Mouse (Mus musculus): Measurements from ENCODE around the gene Lenep.

Lenep gene

DNA sequence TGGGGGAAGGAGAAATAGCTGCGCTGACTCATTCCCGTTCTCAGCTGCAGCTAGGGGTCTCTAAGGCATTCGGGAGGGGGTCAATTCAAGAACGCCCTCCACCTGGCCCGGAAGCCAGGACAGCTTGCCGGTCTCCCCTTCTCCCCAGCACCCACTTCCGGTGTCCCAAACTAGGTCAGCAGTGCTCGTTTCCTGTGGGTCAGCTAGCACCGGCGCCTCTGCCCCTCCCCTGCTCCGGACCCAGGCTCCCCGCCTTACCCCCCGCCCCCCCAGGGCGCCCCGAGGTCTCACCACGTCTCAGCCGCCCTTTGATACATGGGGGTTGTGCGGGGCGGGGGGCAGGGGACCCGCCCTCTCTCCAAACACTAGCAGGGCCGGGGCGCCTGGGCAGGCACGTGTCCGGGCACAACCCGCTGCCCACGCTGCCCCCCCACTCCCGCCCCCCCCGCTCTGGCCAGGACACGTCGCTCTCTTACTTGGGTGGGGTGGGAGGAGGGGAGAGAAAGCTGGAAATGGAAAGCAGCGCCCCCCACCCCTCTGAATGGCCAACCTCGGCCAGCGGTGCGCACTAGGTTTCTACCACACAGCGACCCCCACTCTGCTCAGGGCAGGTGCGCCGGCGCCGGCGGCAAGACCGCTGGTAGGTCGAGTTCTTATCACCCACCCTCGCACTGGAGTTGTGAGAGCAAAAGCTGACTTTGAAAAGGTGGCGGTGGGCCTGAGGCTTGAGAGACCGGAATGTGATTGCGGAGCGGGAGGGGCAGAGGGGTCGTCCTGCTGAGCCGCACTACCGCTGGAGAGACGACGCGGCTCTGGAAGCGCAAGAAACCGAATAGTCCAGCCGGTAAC is 10.7 kb downstream of the Lenep start:
- intact Hi-C loops (cut with DNase I): no loop called here

DNA sequence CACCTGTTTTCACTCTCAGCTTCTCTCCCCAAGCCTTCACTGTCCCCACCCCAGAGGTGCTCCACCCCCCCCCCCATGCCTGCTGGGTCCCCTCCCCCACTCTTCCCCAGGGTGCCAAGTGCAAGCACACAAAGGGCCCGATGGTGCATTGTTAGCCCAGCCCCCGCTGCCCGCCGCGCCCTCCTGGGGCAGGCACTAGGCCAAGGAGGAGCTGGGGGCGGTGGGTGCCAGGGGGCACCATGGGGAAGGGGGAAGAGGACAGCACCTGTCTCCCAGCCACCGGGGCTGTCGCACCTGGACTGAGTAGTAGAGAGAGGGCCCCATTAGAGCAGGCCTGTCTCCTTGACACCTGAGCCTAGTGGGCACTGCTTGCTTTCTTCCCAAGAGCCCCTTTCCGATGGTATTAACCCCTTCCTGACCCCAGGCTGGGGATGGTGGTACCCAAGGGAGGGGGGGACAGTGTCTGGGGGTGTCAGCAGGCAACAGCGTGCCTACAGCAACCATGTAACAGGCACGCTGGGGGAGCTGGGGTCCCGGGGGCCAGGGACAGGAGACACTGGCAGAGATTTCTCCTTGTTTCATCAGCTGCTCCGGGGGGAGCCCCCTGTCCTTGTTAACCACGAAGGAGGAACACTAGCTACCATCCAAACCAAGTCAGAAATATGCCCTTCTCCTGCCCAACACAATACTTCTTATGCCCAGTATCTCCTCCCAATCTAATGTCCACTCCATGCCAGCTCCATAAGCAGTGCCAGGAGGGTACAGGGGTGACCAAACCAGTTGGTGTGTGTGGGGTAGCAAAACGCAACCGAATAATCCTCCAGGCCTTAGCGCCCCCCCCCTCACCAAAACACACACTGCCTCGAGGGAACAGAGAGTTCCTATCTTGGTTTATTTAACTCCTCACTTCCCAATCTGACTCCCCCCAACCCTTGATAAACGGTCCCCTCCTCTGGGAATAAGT is 11.6 kb downstream of the Lenep start:
- intact Hi-C loops (cut with DNase I): no loop called here

- intact Hi-C loops (cut with DNase I): no loop called here
Measured at GRCm38 (mm10) chr3:89390111-89390515, 12.5 kb downstream of the Lenep start.

- intact Hi-C loops (cut with DNase I): no loop called here
Measured at GRCm38 (mm10) chr3:89388901-89389740, 13.5 kb downstream of the Lenep start.

DNA sequence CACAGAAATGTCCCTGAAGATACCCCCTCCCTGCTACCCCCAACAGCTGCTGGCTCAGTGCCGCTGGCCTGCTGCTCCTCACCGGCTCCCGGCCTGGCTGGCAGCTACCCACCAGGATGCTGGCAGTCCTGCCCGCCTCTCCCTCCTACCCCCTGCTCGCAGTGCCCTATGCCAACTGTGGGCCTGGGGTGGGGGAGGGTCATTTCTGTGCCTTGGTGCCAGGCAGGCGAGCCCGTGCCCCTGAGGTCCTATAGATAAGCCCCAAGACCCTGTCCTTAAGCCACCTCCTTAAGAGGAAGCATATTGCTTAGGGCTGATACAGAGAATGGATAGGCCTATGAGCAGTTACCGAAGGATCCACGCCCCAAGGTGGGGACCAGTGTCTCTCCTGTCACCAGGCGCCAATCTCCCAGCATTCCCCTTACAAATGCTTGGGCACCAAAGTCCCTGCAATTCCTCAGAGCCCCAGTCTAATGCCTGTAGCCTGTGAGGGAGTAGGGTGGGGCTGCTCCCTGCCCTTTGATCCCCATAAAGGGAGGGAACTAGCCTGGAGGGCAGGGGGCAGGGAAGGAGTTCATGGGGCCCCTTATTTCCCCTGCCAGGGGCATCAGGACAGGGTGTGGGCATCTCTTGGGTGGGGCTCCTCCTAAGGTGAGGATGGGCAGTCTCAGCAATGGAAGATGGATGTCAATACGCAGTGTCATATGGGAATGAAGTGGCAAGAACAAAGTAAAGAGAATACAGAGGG is 14.3 kb downstream of the Lenep start:
- intact Hi-C loops (cut with DNase I): no loop called here

- intact Hi-C loops (cut with DNase I): no loop called here
Measured at GRCm38 (mm10) chr3:89387632-89388031, 15.0 kb downstream of the Lenep start.

DNA sequence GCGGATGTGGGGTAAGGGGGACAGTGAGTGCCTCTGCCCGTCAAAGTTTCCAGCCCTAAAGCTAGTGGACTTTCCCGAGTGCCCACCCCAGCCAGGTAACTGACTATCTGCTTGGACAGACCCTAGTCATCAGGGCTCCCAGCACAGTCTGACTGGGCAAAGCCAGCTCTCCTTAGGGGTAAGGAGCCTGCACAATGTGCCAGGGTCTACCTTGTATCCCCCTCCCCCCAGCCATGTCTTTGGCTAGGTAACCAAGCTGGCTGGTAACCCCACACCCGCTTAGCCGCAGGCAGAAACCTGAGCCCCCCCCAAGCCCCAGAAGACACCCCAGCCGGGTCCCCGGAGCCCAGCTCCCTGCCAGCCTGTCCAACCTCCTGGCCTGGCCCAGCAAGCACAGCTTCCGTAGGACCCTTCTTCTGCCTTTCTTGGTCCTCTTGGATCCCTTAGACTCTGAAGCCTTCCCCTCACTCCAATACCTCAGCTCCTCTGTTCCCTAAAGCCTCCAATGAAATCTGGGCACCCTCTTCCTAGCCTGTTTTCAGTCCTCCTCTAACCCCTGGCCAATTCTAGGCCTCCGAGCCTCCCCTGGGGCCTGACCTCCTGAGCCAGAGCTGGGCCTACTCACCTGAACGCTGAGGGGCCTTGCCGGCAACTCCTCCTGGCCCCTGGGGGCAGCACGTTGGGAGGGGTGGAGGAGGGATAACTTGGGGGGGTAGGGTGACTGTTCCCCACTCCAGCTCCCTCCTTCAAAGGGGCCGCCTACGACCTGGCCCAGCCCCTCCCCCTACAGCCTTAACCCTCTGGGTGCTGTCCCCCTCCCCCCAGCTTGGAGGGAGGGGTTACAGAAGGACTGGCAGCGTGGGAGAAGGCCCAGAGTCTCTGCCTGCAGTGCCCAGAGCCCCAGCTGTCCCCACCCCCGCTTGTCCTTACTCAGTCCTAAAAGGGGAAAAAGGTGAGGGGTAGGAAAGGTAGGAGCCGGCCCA is 15.9 kb downstream of the Lenep start:
- intact Hi-C loops (cut with DNase I): no loop called here

DNA sequence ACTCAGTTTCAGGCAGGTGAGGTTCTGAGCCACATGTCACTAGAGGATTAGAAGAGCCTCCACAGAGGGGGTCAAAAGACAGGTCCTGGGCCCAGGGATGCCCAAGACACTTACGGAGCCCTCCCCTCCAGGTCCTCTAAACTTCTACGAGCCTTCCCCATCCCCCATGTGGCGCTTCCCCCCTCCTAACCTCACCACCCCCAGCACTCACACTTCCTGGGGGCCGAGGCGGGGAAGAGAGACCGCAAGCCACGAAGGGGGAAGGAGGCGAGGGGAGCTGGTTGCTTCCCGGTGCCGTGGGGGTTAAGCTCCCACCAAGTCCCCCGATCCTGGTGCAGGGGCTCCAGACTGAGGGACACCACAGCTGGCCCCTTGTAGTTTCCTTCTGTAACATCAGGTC is 17.1 kb downstream of the Lenep start:
- intact Hi-C loops (cut with DNase I): no loop called here

DNA sequence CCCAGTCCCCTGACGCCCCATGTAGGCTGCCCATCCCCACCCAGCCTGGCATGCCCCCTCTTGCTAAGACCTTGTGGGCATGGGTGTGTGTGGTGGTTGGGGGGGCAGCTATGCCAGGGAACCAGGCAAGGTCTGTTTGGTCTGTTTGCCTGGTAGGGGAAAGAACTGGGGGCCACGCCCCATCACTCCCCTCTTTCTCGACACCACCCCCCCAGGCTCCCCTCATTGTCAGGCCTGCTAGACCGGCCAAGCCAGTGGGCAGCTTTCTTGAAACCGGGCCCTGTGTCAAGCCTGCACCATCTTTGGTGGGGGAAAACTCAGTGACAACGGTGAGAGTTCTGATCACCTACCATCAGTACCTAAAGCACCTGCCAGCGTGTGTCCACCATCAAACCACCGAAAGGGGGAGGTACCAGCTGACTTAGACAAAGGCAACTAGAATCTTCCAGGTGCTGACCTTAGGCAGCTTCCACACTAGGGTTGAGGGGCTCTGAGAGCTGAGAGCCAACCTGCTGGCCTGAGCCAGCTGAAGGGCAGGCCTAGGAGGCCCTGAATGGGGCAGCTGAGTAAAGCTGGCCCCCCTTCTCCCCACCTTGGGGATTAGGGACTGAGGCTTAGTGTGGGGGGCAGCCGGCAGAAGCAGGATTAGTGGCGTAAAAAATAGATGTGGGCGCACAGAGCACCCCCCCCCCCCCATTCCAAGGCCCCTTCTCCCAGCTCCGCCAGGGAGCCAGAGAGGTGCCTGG is 18.1 kb downstream of the Lenep start:
- intact Hi-C loops (cut with DNase I): no loop called here

DNA sequence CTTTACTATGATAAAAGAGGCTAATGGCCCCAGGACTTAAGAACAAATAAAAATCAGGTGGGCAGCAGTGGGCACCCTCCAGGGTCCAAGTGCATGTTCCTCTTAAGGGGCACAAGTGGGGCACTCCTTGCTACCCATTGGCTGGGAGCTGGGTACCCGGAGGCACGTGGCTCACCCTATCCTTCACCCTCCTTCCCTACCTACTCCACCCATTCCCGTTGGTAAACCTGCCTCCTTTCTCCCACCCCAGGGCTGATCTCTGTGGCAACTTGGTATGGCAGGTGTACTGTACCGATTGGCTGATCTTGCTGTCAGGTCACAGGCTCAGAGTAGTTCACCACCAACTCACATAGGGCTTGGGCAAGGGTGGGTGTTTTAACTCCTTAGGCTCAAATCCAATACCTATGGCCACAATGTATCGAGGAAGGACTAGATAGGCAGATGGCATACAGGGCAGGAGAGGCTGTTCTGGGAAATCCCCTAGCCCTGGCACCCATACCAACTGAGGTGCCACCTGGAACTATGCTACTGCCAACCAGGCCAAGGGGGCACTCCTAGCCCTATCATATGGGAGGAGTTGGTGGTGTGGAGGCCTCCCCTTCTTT is 18.8 kb downstream of the Lenep start:
- intact Hi-C loops (cut with DNase I): no loop called here

DNA sequence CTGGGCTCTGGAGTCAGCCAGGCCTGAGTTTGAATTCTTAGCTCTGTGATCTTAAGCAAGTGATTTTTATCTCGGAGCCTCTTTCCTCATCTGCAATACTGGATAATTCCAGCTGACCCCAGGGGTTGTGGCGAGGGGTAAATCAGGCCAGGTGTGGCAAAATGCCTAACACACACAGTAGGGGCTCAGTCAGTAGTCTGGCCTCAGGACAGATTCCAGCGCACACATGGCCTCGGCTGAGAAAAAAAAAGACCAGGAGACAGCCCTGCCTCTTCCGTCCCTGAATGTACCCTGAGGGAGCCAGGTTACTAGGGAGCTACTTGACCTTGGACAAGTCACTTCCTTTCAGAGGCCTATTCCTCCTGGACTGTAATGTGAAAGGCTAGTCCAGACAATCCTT is 19.6 kb downstream of the Lenep start:
- intact Hi-C loops (cut with DNase I): no loop called here

GRCm38 (mm10) chr3:89382033-89382882 is 20.3 kb downstream of the Lenep start:
- intact Hi-C loops (cut with DNase I): no loop called here

DNA sequence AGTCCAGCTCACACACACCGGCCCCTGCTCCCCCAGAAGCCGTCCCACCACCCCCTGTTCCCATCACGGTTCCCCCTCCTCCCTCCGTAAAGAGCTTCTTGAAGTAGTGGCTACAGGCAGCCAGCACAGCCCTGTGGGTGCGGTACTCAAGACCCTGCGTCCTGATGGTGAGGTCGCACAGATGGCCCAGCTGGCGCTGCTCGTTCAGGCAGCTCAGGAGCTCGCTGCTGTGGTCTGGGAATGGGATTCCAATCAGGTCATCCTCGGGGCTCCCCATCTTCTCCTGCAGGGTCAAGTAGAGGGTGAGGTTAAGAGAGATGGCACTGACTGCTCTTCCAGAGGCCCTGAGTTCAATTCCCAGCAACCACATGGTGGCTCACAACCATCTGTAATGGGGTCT is 21.4 kb downstream of the Lenep start:
- intact Hi-C loops (cut with DNase I): no loop called here

GRCm38 (mm10) chr3:89380711-89381110 is 21.9 kb downstream of the Lenep start:
- intact Hi-C loops (cut with DNase I): no loop called here

- intact Hi-C loops (cut with DNase I): no loop called here
Measured at GRCm38 (mm10) chr3:89380291-89380690, 22.3 kb downstream of the Lenep start.

- intact Hi-C loops (cut with DNase I): no loop called here
Measured at GRCm38 (mm10) chr3:89379388-89380131, 23.0 kb downstream of the Lenep start.
